Mouse (Mus musculus) forebrain, embryonic 16.5 days (tissue): ENCODE measurements around the gene Tkt. TPM values are rescaled to one million over a fixed set of nuclear protein-coding genes. Genes with fewer than 3 reads are reported as not detected.
A peak's percentile ranks its signal among the peaks of the same experiment; 100 is the strongest.

ENCODE experiments used
- ATAC-seq: fragments of 200-750 bp; cut with Nextera tagmentation; 2 replicates; pipeline ENCODE4 v1.8.0; 2017; ENCODE audit warnings: mild to moderate bottlenecking, moderate library complexity
- H3K27ac ChIP-seq: fragments of 300-500 bp; sonication (generic); 2 replicates; pipeline ENCODE4 v1.5.1; 2014; ENCODE audit warnings: low read length, control low read depth
- H3K27me3 ChIP-seq: fragments of 300-500 bp; sonication (generic); replicated peaks from 2 replicates; pipeline ENCODE4 v1.6.1; 2014; ENCODE audit warnings: low read length; ENCODE audit not compliant: control insufficient read depth, insufficient read depth
- H3K36me3 ChIP-seq: fragments of 300-500 bp; sonication (generic); 2 replicates; pipeline ENCODE4 v1.6.1; 2014; ENCODE audit not compliant: control insufficient read depth, insufficient read depth
- H3K4me1 ChIP-seq: fragments of 300-500 bp; sonication (generic); replicated peaks from 2 replicates; pipeline ENCODE4 v1.6.1; 2014; ENCODE audit warnings: low read length; ENCODE audit not compliant: control insufficient read depth, insufficient read depth
- H3K4me2 ChIP-seq: fragments of 300-500 bp; sonication (generic); 2 replicates; pipeline ENCODE4 v1.6.1; 2014; ENCODE audit warnings: mild to moderate bottlenecking, low read length, control low read depth
- H3K4me3 ChIP-seq: fragments of 300-500 bp; sonication (generic); replicated peaks from 2 replicates; pipeline ENCODE4 v1.5.1; 2014; ENCODE audit warnings: mild to moderate bottlenecking, low read length, control low read depth
- H3K9ac ChIP-seq: fragments of 300-500 bp; sonication (generic); replicated peaks from 2 replicates; pipeline ENCODE4 v1.6.1; 2014; ENCODE audit warnings: low read depth, low read length, control low read depth
- H3K9me3 ChIP-seq: fragments of 300-500 bp; sonication (generic); 2 replicates; pipeline ENCODE4 v1.6.1; 2016; ENCODE audit warnings: low read length; ENCODE audit not compliant: control insufficient read depth
- WGBS: fragments of 180-500 bp; shearing (Covaris S2); extraction: QIAGEN DNeasy Blood & Tissue Kit; methylation state at CpG from one replicate; pipeline ENCODE4 v1.1.7; 2014; 5-methylcytosine and 5-hydroxymethylcytosine counted together
- polyA plus RNA-seq: library from polyadenylated mRNA; unstranded; fragments of >200 nt; fragmentation: Nextera tagmentation; extraction: Ambion mirVana; gene quantifications from 2 replicates; pipeline ENCODE4 v1.2.1, GENCODE M21; 2015

Tkt gene
- 334 and 346 TPM in 2 replicates for polyA plus RNA-seq

GRCm38 (mm10) chr14:30548131-30548720 lies at the start of gene Tkt:
TSS of gene Tkt (plus strand) at chr14:30548359.
- Histone ChIP-seq H3K9me3 (no peaks in the 10 kb centered on the region), H3K4me3 (peak within 1 kb of the TSS; percentile 89), H3K36me3 (no peaks in the 10 kb centered on the region), H3K27me3 (no peaks in the 10 kb centered on the region), H3K4me1 (peaks cover 32% of the 10 kb centered on the region), H3K4me2 (peak within 1 kb of the TSS; percentile 82), H3K9ac (peak within 1 kb of the TSS; percentile 95), H3K27ac (peak within 1 kb of the TSS; percentile 93)
- peak; percentile 19 for ATAC-seq
- WGBS, result 20% methylated on average over 8 of the region's 8 CpGs

- 82% methylated on average over 5 of the region's 5 CpGs for WGBS
- no peak overlapping the region for H3K4me2 ChIP-seq
- ATAC-seq, result no peak
- no peak overlapping the region for H3K27ac ChIP-seq
- no peaks in the 10 kb centered on the region for H3K9me3 ChIP-seq
- H3K27me3 ChIP-seq, result no peaks in the 10 kb centered on the region
- no peak overlapping the region for H3K4me3 ChIP-seq
- H3K9ac ChIP-seq, result no peak overlapping the region
- peaks cover 15% of the 10 kb centered on the region for H3K36me3 ChIP-seq
- no peaks in the 10 kb centered on the region for H3K4me1 ChIP-seq
Observed at GRCm38 (mm10) chr14:30504990-30505389, 43.2 kb upstream of the Tkt start.

GRCm38 (mm10) chr14:30510214-30510763 lies 37.9 kb upstream of the Tkt start:
- H3K36me3 ChIP-seq, result peaks cover 13% of the 10 kb centered on the region
- WGBS, result 97% methylated on average over 6 of the region's 6 CpGs
- no peaks in the 10 kb centered on the region for H3K9me3 ChIP-seq
- no peak overlapping the region for H3K4me3 ChIP-seq
- H3K4me2 ChIP-seq, result no peak overlapping the region
- no peak for ATAC-seq
- H3K9ac ChIP-seq, result no peak overlapping the region
- H3K27ac ChIP-seq, result no peak overlapping the region
- H3K27me3 ChIP-seq, result no peaks in the 10 kb centered on the region
- H3K4me1 ChIP-seq, result no peaks in the 10 kb centered on the region

- H3K9me3 ChIP-seq, result no peaks in the 10 kb centered on the region
- no peak overlapping the region for H3K9ac ChIP-seq
- 86% methylated on average over 5 of the region's 5 CpGs for WGBS
- H3K36me3 ChIP-seq, result peaks cover 5% of the 10 kb centered on the region; the same call in 1 of the 2 replicates
- no peak overlapping the region for H3K4me2 ChIP-seq
- H3K27me3 ChIP-seq, result no peaks in the 10 kb centered on the region
- ATAC-seq, result no peak
- H3K4me3 ChIP-seq, result no peak overlapping the region
- H3K4me1 ChIP-seq, result no peaks in the 10 kb centered on the region
- H3K27ac ChIP-seq, result no peak overlapping the region
Observed at GRCm38 (mm10) chr14:30512896-30513295, 35.3 kb upstream of the Tkt start.

GRCm38 (mm10) chr14:30515931-30516723 lies 32.0 kb upstream of the Tkt start:
- H3K36me3 ChIP-seq, result peaks cover 12% of the 10 kb centered on the region
- 84% methylated on average over 13 of the region's 13 CpGs for WGBS
- no peak for ATAC-seq
- H3K4me1 ChIP-seq, result no peaks in the 10 kb centered on the region
- no peak overlapping the region for H3K4me2 ChIP-seq
- no peak overlapping the region for H3K4me3 ChIP-seq
- no peaks in the 10 kb centered on the region for H3K27me3 ChIP-seq
- no peak overlapping the region for H3K9ac ChIP-seq
- no peak overlapping the region for H3K27ac ChIP-seq
- H3K9me3 ChIP-seq, result no peaks in the 10 kb centered on the region

- Histone ChIP-seq H3K27me3 (no peaks in the 10 kb centered on the region), H3K27ac (no peak overlapping the region), H3K9ac (no peak overlapping the region), H3K9me3 (no peaks in the 10 kb centered on the region), H3K4me3 (no peak overlapping the region), H3K4me1 (no peaks in the 10 kb centered on the region), H3K4me2 (no peak overlapping the region), H3K36me3 (peaks cover 25% of the 10 kb centered on the region)
- WGBS, result 80% methylated on average over 5 of the region's 5 CpGs
- ATAC-seq, result no peak
Observed at GRCm38 (mm10) chr14:30519323-30519722, 28.8 kb upstream of the Tkt start.

- H3K9me3 ChIP-seq, result no peaks in the 10 kb centered on the region
- H3K4me1 ChIP-seq, result no peaks in the 10 kb centered on the region
- peaks cover 28% of the 10 kb centered on the region for H3K36me3 ChIP-seq
- ATAC-seq, result no peak
- WGBS, result 75% methylated on average over 6 of the region's 6 CpGs
- no peak overlapping the region for H3K9ac ChIP-seq
- no peak overlapping the region for H3K4me2 ChIP-seq
- H3K4me3 ChIP-seq, result no peak overlapping the region
- H3K27ac ChIP-seq, result no peak overlapping the region
- H3K27me3 ChIP-seq, result no peaks in the 10 kb centered on the region
Observed at GRCm38 (mm10) chr14:30523356-30523755, 24.8 kb upstream of the Tkt start.

GRCm38 (mm10) chr14:30528392-30528791 lies 19.8 kb upstream of the Tkt start:
- Histone ChIP-seq H3K27ac (no peak overlapping the region), H3K4me1 (peaks cover 7% of the 10 kb centered on the region; the same call in 1 of the 2 replicates), H3K27me3 (no peaks in the 10 kb centered on the region), H3K4me2 (no peak overlapping the region), H3K4me3 (no peak overlapping the region), H3K9me3 (no peaks in the 10 kb centered on the region), H3K9ac (no peak overlapping the region), H3K36me3 (peaks cover 11% of the 10 kb centered on the region)
- 92% methylated on average over 10 of the region's 10 CpGs for WGBS
- no peak for ATAC-seq

GRCm38 (mm10) chr14:30528961-30529360 lies 19.2 kb upstream of the Tkt start:
- 97% methylated on average over 5 of the region's 5 CpGs for WGBS
- no peaks in the 10 kb centered on the region for H3K9me3 ChIP-seq
- no peak overlapping the region for H3K4me2 ChIP-seq
- H3K36me3 ChIP-seq, result peaks cover 8% of the 10 kb centered on the region
- H3K4me3 ChIP-seq, result no peak overlapping the region
- no peaks in the 10 kb centered on the region for H3K27me3 ChIP-seq
- no peak overlapping the region for H3K9ac ChIP-seq
- H3K4me1 ChIP-seq, result peaks cover 7% of the 10 kb centered on the region; the same call in 1 of the 2 replicates
- ATAC-seq, result no peak
- H3K27ac ChIP-seq, result no peak overlapping the region
